Mouse (Mus musculus) liver, embryonic 16.5 days (tissue): ENCODE measurements at regions not wholly inside any gene's neighbourhood (a gene's known extent, or its start where the extent isn't known, plus 50 kb on each side); places are given as distances from the start of the nearest gene placed in this dataset.

ENCODE experiments used
- ATAC-seq: fragments of 200-750 bp; cut with Nextera tagmentation; 2 replicates; pipeline ENCODE4 v1.8.0; 2017; ENCODE audit warnings: low read depth, mild to moderate bottlenecking, moderate number of reproducible peaks, moderate library complexity
- H3K27ac ChIP-seq: fragments of 300-500 bp; sonication (generic); 2 replicates; pipeline ENCODE4 v1.5.1; 2014; ENCODE audit warnings: mild to moderate bottlenecking, low read length
- H3K27me3 ChIP-seq: fragments of 300-500 bp; sonication (generic); 2 replicates; pipeline ENCODE4 v1.6.1; 2014; ENCODE audit warnings: low read depth, low read length, mixed read lengths; ENCODE audit not compliant: control insufficient read depth, insufficient read depth
- H3K36me3 ChIP-seq: fragments of 300-500 bp; sonication (generic); 2 replicates; pipeline ENCODE4 v1.6.1; 2014; ENCODE audit warnings: mild to moderate bottlenecking; ENCODE audit not compliant: control insufficient read depth, insufficient read depth
- H3K4me1 ChIP-seq: fragments of 300-500 bp; sonication (generic); 2 replicates; pipeline ENCODE4 v1.6.1; 2014; ENCODE audit warnings: low read depth, low read length, mixed read lengths; ENCODE audit not compliant: control insufficient read depth
- H3K4me2 ChIP-seq: fragments of 300-500 bp; sonication (generic); 2 replicates; pipeline ENCODE4 v1.6.1; 2014; ENCODE audit warnings: low read depth, low read length, mixed read lengths
- H3K4me3 ChIP-seq: fragments of 300-500 bp; sonication (generic); 2 replicates; pipeline ENCODE4 v1.5.1; 2014; ENCODE audit warnings: low read depth, mild to moderate bottlenecking, low read length
- H3K9ac ChIP-seq: fragments of 300-500 bp; sonication (generic); 2 replicates; pipeline ENCODE4 v1.6.1; 2014; ENCODE audit warnings: low read depth, low read length
- H3K9me3 ChIP-seq: fragments of 300-500 bp; sonication (generic); replicated peaks from 2 replicates; pipeline ENCODE4 v1.6.1; 2016; ENCODE audit warnings: low read length; ENCODE audit not compliant: control insufficient read depth
- WGBS: fragments of 180-500 bp; shearing (Covaris S2); extraction: QIAGEN DNeasy Blood & Tissue Kit; methylation state at CpG from one replicate; pipeline ENCODE4 v1.1.7; 2014; ENCODE audit not compliant: insufficient replicate concordance; 5-methylcytosine and 5-hydroxymethylcytosine counted together

DNA sequence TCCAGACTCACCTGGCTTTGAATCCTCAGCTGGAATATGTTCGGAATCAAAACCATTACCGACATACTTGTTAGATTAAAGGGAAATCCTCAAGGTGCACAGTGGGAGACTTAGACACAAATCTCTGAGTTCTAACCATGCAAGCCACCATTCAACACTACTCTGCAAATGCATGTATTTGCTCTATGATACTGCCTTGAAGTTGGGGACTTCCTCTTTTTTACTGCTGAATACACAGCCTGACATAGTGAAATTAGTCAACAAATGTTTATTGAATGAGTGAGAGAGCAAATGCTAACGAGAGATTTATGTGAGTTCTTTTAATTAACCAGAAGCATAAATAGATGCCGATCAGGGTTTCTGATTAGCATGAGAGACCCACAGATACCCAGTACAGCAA lies 79.4 kb upstream of the Adra1b start:
- Histone ChIP-seq H3K9me3 (no peaks in the 10 kb centered on the region), H3K4me2 (no peak overlapping the region), H3K36me3 (no peaks in the 10 kb centered on the region), H3K4me3 (no peak overlapping the region), H3K27me3 (no peaks in the 10 kb centered on the region), H3K4me1 (no peaks in the 10 kb centered on the region), H3K9ac (no peak overlapping the region), H3K27ac (no peak overlapping the region)
- ATAC-seq = no peak
- WGBS = 57% methylated on average over 4 of the region's 4 CpGs

DNA sequence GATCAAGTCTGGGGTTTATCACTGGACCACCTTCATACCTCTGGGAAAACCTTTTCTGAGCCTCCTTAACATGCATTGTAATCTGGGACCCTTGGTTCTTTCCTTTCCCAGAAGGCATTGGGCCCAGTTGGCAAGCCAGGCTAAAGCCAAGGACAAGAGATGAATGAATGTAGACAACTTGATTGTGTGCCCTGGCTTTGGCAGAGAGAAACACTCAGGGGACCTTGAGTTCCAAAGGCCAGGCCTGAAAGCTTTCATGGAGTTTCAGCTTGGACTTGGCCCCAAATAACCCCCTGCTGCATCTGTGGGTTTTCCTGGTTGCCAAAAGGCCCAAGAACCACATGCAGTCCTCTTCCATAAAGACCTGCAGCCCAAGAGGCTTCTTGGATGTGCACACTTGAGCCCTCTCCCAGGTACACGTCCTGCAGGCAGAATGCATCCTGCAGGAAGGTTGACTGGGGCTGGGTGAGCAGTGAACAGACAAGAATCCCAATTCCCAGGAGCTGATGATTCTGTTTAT lies 89.0 kb upstream of the Adra1b start:
- Histone ChIP-seq H3K36me3 (no peaks in the 10 kb centered on the region), H3K27me3 (no peaks in the 10 kb centered on the region), H3K4me1 (no peaks in the 10 kb centered on the region), H3K9ac (no peak overlapping the region), H3K27ac (no peak overlapping the region), H3K4me2 (no peak overlapping the region), H3K9me3 (no peaks in the 10 kb centered on the region), H3K4me3 (no peak overlapping the region)
- ATAC-seq = no peak
- WGBS = 44% methylated on average over 1 of the region's 1 CpGs

DNA sequence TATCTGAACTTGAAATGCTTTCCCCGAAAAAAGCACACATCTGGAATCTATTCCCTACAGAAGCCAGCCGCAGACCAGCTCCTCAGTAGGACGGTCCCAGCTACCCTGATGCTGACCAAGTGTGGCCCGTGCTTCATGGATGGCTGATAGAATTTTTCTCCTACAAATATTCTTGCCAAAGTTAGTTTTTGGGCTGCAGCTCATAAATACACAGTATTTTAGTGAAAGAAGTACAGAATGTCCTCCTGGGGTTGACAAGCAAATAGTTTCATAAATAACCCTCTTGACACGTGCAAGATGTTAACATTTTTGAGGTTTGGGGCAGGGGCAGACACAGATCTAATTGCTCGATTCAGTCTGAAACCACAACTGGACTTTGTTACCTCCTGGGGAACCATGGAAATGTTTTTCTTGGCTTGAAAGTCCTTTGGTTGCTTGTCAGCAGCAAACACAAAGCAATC lies 91.0 kb upstream of the Adra1b start:
- Histone ChIP-seq H3K4me3 (no peak overlapping the region), H3K4me1 (no peaks in the 10 kb centered on the region), H3K4me2 (no peak overlapping the region), H3K27ac (no peak overlapping the region), H3K9me3 (no peaks in the 10 kb centered on the region), H3K9ac (no peak overlapping the region), H3K36me3 (no peaks in the 10 kb centered on the region), H3K27me3 (no peaks in the 10 kb centered on the region)
- WGBS = 52% methylated on average over 6 of the region's 6 CpGs
- no peak for ATAC-seq

DNA sequence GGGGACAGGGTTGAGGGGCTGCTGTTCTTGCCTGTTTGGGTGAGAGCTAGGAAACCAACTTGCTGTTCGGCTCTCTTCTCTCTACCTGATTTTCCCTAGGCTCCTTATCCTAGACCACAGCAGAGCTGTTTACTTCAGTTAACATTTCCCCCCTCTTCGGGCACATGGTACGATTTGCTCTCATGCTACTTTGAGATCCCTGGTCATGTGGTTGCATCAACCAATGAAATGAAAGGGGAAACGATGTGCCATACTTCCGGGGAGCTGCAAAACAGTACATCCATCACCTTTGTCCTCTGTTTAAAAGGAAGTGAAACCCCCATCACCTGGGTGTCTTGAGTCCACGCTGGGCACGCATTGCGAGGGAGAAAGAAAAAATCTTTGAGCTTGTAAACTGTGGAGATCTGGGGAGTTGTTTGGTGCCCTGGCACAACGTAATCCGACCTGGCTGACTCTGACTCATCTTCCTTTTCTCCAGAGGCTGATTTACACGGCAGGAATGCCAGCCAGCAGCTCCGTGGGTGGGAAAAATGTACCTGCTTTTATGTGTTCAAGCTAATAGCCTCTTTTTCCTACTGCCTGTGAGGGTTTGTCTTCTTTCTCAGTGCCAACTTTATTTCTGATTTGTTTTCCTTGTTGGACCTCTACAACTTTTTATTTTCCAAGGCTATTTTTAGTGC lies 97.2 kb upstream of the Adra1b start:
- 56% methylated on average over 12 of the region's 12 CpGs for WGBS
- no peak overlapping the region for H3K4me2 ChIP-seq
- H3K4me1 ChIP-seq = no peaks in the 10 kb centered on the region; the same call in none of the 2 replicates
- H3K9ac ChIP-seq = no peak overlapping the region
- no peak for ATAC-seq
- no peaks in the 10 kb centered on the region for H3K9me3 ChIP-seq
- no peak overlapping the region for H3K4me3 ChIP-seq
- H3K27me3 ChIP-seq = no peaks in the 10 kb centered on the region
- no peak overlapping the region for H3K27ac ChIP-seq
- H3K36me3 ChIP-seq = no peaks in the 10 kb centered on the region

DNA sequence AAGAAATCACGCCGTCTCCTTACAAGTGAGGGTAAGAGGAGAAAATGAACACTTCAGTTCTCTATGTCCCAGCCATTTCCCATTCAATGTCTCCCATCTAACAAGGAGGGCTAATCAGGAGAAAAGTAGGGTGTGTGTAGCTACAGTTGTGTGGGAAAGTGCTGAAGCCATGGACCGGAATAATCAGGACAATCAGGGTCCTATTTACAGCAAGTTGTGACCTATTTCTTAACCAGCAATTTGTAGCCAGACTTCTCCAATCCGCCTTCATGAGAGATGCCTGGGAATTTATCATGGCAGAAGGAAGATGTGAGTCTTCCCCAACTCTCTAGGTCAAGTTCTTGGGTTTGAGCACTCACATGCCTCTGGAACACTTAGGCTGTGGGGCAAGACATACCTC lies 99.0 kb upstream of the Adra1b start:
- Histone ChIP-seq H3K27ac (no peak overlapping the region), H3K27me3 (no peaks in the 10 kb centered on the region), H3K4me1 (no peaks in the 10 kb centered on the region; the same call in none of the 2 replicates), H3K36me3 (no peaks in the 10 kb centered on the region), H3K9ac (no peak overlapping the region), H3K4me2 (no peak overlapping the region), H3K9me3 (no peaks in the 10 kb centered on the region), H3K4me3 (no peak overlapping the region)
- WGBS = 60% methylated on average over 4 of the region's 4 CpGs
- ATAC-seq = no peak

DNA sequence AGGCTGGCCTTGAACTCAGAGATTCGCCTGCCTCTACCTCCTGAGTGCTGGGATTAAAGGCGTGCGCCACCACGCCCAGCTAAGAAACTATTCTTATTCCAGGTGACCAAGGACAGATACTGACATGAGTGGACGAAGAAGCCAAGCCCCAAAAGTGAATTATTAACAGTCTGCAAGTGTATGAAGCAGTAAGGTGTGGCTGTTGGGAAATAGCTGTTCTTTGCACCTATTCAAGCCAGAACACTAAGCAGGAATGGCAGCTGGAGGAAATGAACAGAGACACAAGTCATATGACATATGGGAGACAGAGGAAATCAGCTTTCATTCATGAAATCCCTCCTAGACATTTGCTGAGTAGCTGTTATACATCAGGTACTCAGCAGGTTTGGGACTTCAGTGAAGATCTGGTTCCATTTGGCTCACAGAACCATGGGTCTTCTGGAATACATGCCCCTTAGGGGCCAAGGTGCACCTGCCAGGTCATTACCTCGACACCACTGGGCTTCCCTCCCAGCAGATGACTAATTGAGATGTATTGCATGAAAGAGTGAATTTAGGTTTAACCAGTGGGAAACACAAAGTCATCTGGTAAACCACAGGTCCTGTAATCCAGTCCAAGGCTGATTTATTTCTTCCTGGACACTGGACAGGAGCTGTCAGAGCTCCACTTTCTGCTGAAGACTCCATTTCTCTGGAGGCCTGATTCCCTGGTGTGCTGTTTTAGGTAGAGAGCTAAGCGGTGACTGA lies 101.0 kb upstream of the Adra1b start:
- Histone ChIP-seq H3K36me3 (no peaks in the 10 kb centered on the region), H3K4me2 (no peak overlapping the region), H3K27ac (peak overlapping the region; percentile 15; the same call in 1 of the 2 replicates), H3K4me1 (no peaks in the 10 kb centered on the region; the same call in none of the 2 replicates), H3K27me3 (no peaks in the 10 kb centered on the region), H3K9me3 (no peaks in the 10 kb centered on the region), H3K9ac (no peak overlapping the region), H3K4me3 (no peak overlapping the region)
- 51% methylated on average over 7 of the region's 7 CpGs for WGBS
- ATAC-seq = peak; percentile 64

DNA sequence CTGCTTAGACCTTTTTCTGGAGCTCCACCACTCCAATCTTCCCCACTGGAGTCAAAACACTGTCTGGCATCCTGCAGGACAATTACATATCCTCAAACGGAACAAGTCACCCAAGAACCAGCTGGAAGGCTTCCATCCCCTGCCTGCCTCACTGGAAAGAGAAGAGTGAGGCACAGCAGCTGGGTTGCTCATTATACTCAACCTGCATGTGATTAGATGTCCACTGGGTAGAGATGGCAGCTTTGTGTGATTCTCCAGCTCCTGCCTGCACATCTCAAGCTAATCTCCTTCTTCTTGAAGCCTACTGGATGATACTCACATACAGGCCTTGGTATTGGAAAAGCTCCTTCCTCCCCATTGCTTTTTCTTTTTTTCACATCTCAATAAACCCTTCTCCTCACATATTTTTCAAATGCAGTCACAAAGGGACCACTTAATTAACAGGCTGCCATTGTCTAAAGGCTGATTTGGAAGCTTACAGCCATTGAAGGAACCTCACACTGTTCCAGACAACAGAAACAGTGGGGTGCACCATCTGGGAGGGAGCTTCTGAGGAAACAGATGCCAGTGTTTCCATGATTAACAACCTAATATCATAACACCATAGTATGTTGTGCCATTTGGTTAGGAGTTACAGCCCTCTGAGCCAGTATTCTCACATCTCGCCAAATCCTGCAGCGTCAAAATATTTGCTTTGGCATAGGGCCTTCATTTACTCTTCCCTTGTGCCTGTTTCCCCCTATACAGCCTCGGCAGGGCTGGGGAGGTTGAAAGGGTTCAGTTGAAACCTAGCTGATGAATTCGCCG lies 101.9 kb upstream of the Adra1b start:
- 51% methylated on average over 6 of the region's 6 CpGs for WGBS
- Histone ChIP-seq H3K27ac (no peak overlapping the region), H3K36me3 (no peaks in the 10 kb centered on the region), H3K4me1 (no peaks in the 10 kb centered on the region; the same call in none of the 2 replicates), H3K9ac (no peak overlapping the region), H3K9me3 (no peaks in the 10 kb centered on the region), H3K27me3 (no peaks in the 10 kb centered on the region), H3K4me2 (no peak overlapping the region), H3K4me3 (no peak overlapping the region)
- ATAC-seq = peak; percentile 62; the same call in 1 of the 2 replicates

DNA sequence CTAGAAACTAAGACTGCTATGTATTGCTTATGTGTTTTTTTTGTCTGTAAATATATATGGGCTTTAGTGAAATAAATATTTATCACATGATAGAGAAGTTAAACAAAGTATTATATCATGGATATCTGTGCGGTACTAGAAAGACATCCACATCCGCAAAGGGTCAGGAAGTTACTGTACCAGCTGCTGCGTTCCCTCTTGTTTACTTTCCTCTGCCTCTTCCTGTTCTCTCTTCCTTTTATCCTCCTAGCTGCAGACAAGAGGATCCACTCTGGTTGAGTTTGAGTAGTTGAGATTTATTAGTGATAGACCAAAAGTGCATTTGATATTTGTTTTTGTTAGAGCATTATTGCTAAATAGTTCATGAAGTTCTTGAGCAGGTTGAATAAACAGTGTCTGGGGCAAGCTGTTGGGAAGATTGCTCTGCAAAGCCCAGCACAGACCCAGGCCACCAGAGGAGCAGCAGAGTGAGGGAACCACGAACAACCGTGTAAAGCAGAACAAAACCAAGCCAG lies 106.6 kb upstream of the Adra1b start:
- 25% methylated on average over 5 of the region's 5 CpGs for WGBS
- ATAC-seq = no peak
- H3K9me3 ChIP-seq = no peaks in the 10 kb centered on the region
- H3K36me3 ChIP-seq = no peaks in the 10 kb centered on the region
- no peak overlapping the region for H3K27ac ChIP-seq
- no peak overlapping the region for H3K9ac ChIP-seq
- H3K4me1 ChIP-seq = no peaks in the 10 kb centered on the region; the same call in none of the 2 replicates
- no peak overlapping the region for H3K4me3 ChIP-seq
- no peak overlapping the region for H3K4me2 ChIP-seq
- H3K27me3 ChIP-seq = no peaks in the 10 kb centered on the region
